Mouse (Mus musculus) C2C12 (cell line): ENCODE data around the gene Castor1.

Experiments
- CEBPB ChIP-seq: IDR thresholded peaks from one replicate; pipeline ENCODE4 v1.6.1; 2011; ENCODE audit warnings: low read depth, mild to moderate bottlenecking, control low read depth, moderate library complexity
- CTCF ChIP-seq: IDR thresholded peaks from one replicate; pipeline ENCODE4 v1.5.1; 2011; ENCODE audit not compliant: control insufficient read depth, insufficient read depth, insufficient read length
- FOSL1 ChIP-seq: IDR thresholded peaks from one replicate; pipeline ENCODE4 v1.8.0; 2011; ENCODE audit warnings: mild to moderate bottlenecking, low read length; ENCODE audit not compliant: poor library complexity, insufficient read depth, severe bottlenecking
- MAX ChIP-seq: IDR thresholded peaks from one replicate; pipeline ENCODE4 v1.6.1; 2011; ENCODE audit warnings: mild to moderate bottlenecking, control low read depth
- MYOD1 ChIP-seq: IDR thresholded peaks from one replicate; pipeline ENCODE4 v1.6.1; 2011; ENCODE audit warnings: low read depth; ENCODE audit not compliant: control insufficient read depth, insufficient read length

DNA sequence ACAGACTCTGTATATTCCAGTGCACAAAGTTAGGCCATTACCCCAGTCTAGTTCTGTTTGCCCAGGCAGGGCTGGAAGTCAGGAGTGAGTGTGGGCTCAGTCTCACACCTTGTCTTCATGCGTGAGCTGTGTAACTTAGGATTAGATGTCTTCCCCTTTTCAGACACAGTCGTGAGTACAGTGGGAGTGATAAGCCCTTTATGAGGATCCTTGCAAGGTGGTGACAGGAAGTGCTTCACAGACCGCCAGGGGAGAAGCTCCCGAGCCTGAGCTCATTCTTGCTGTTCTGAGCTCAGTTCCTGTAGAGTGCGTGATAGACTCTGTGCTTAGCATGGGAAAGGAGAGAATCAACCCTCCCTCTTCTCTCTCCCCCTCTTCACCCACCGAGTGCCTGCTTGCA is 11.5 kb upstream of the Castor1 start:
- TF ChIP-seq CTCF, result no peak
- no peak for TF ChIP-seq MAX
- TF ChIP-seq CEBPB, result no peak
- TF ChIP-seq FOSL1, result no peak
- TF ChIP-seq MYOD1, result no peak
